Mouse (Mus musculus): ENCODE data around the gene 9530068E07Rik.

9530068E07Rik gene

GRCm38 (mm10) chr11:52421053-52421778 is 25.0 kb downstream of the 9530068E07Rik start:
- peak; percentile 87 for DNase-seq (ENCODE audit: low spot score)

- no peak for DNase-seq (ENCODE audit: low spot score)
Observed at GRCm38 (mm10) chr11:52429440-52429839, 33.2 kb downstream of the 9530068E07Rik start.

DNA sequence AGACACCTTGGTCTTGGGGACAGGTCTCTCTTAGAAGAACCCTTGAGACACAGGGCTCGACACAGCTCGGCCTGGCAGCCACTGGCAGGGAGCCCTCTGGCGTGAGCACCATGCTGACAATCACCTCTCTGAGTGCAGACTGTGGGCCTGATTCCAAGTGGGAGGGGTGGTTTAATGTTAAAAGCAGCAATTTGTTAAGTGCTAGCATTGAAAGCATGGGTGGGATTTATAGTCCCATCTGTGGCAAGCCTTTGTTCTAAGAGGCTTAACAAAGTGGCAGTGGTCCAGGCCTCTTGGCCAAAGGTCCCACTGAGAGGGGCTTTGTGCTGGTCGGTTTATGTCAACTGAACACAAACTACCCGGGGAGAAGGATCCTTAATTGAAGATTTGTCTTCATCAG is 35.4 kb downstream of the 9530068E07Rik start:
- DNase-seq (ENCODE audit: low spot score): peak; percentile 34

- no peak for DNase-seq (ENCODE audit: low spot score)
Observed at GRCm38 (mm10) chr11:52432148-52432547, 35.9 kb downstream of the 9530068E07Rik start.

- peak; percentile 67 for DNase-seq (ENCODE audit: low spot score)
Observed at GRCm38 (mm10) chr11:52433076-52433796, 37.0 kb downstream of the 9530068E07Rik start.

DNA sequence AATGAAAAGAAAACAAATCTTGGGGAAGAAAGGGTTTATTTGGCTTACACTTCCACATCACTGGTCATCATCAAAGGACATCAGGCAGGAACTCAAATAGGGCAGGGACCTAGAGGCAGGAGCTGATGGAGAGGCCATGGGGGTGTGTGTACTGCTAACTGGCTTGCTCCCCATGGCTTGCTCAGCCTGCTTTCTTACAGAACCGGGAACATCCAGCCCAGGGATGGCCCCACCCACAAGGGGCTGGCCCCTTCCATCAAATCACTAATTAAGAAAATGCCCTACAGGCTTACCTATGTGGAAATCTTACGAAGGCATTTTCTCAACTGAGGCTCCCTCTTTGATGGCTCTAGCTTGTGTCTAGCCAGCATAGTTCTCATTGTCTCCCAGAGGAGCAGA is 37.6 kb downstream of the 9530068E07Rik start:
- no peak for DNase-seq (ENCODE audit: low spot score)

- DNase-seq (ENCODE audit: low spot score): no peak
Observed at GRCm38 (mm10) chr11:52435466-52435865, 39.2 kb downstream of the 9530068E07Rik start.

- DNase-seq (ENCODE audit: low spot score): no peak
Observed at GRCm38 (mm10) chr11:52437123-52437522, 40.9 kb downstream of the 9530068E07Rik start.

- no peak for DNase-seq (ENCODE audit: low spot score)
Observed at GRCm38 (mm10) chr11:52441096-52441495, 44.9 kb downstream of the 9530068E07Rik start.

- peak; percentile 59 for DNase-seq (ENCODE audit: low spot score)
Observed at GRCm38 (mm10) chr11:52447242-52447641, 51.0 kb downstream of the 9530068E07Rik start.

- no peak for DNase-seq (ENCODE audit: low spot score)
Observed at GRCm38 (mm10) chr11:52449004-52449403, 52.8 kb downstream of the 9530068E07Rik start.

DNA sequence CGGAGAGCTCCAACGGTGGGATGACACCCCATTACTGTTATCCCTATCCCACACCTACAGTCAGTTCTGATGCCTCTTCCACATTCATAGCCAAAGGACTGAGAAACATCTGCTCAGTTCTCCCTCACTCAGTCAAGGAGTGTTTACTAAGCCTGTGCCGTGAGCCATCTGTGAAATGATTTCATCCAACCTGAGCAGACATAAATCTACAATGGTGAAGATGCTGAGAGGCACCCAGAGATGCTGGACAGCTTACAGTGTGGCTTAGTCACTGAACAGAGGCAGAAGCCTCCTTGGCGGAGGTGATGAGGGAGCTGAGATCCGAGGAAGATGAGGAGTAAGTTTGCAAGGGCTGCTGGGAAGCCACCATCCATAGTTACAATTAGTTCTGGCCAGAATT is 62.1 kb downstream of the 9530068E07Rik start:
- no peak for DNase-seq (ENCODE audit: low spot score)
